Mouse (Mus musculus): ENCODE data around the gene Pld1.
"Not testable (repeated sequence)": the region's sequence is repeated elsewhere in the genome, so short reads cannot be mapped to it uniquely, and the experiment has no call there.

The Pld1 gene

GRCm38 (mm10) chr3:27942991-27943390 is 4.5 kb downstream of the Pld1 start:
- DNase-seq (ENCODE audit: low spot score in 2 of 2) = no peak

GRCm38 (mm10) chr3:27945397-27945796 is 6.9 kb downstream of the Pld1 start:
- not testable (repeated sequence) for DNase-seq (ENCODE audit: low spot score in 2 of 2)

GRCm38 (mm10) chr3:27949175-27949872 is 10.8 kb downstream of the Pld1 start:
- DNase-seq (ENCODE audit: low spot score in 2 of 2) = no peak

- no peak for DNase-seq (ENCODE audit: low spot score in 2 of 2)
Observed at GRCm38 (mm10) chr3:27949873-27950250, 11.4 kb downstream of the Pld1 start.

- DNase-seq (ENCODE audit: low spot score in 2 of 2) = no peak
Observed at GRCm38 (mm10) chr3:27950726-27951125, 12.2 kb downstream of the Pld1 start.

GRCm38 (mm10) chr3:27951721-27952120 is 13.2 kb downstream of the Pld1 start:
- no peak for DNase-seq (ENCODE audit: low spot score in 2 of 2)

GRCm38 (mm10) chr3:27956006-27956405 is 17.5 kb downstream of the Pld1 start:
- DNase-seq (ENCODE audit: low spot score in 2 of 2) = no peak

GRCm38 (mm10) chr3:27959221-27959620 is 20.7 kb downstream of the Pld1 start:
- no peak for DNase-seq (ENCODE audit: low spot score in 2 of 2)

GRCm38 (mm10) chr3:27961162-27961561 is 22.7 kb downstream of the Pld1 start:
- no peak for DNase-seq (ENCODE audit: low spot score in 2 of 2)

GRCm38 (mm10) chr3:27963795-27964201 is 25.3 kb downstream of the Pld1 start:
- DNase-seq (ENCODE audit: low spot score in 2 of 2) = no peak

- peak; percentile 36 to 59 for DNase-seq (ENCODE audit: low spot score in 2 of 2)
Observed at GRCm38 (mm10) chr3:27968671-27969070, 30.2 kb downstream of the Pld1 start.

- no peak for DNase-seq (ENCODE audit: low spot score in 2 of 2)
Observed at GRCm38 (mm10) chr3:27973936-27974335, 35.4 kb downstream of the Pld1 start.

GRCm38 (mm10) chr3:27974981-27975380 is 36.5 kb downstream of the Pld1 start:
- no peak for DNase-seq (ENCODE audit: low spot score in 2 of 2)

GRCm38 (mm10) chr3:27976931-27977544 is 38.5 kb downstream of the Pld1 start:
- no peak for DNase-seq (ENCODE audit: low spot score in 2 of 2)

- no peak for DNase-seq (ENCODE audit: low spot score in 2 of 2)
Observed at GRCm38 (mm10) chr3:27978030-27978723, 39.7 kb downstream of the Pld1 start.

- no peak for DNase-seq (ENCODE audit: low spot score in 2 of 2)
Observed at GRCm38 (mm10) chr3:27981591-27981990, 43.1 kb downstream of the Pld1 start.

- DNase-seq (ENCODE audit: low spot score in 2 of 2) = peak; percentile 82 to 87
Observed at GRCm38 (mm10) chr3:27982436-27983017, 44.0 kb downstream of the Pld1 start.

- DNase-seq (ENCODE audit: low spot score in 2 of 2) = no peak
Observed at GRCm38 (mm10) chr3:27983274-27983673, 44.8 kb downstream of the Pld1 start.

- peak; percentile 76 to 81 for DNase-seq (ENCODE audit: low spot score in 2 of 2)
Observed at GRCm38 (mm10) chr3:27983935-27984577, 45.6 kb downstream of the Pld1 start.

- no peak for DNase-seq (ENCODE audit: low spot score in 2 of 2)
Observed at GRCm38 (mm10) chr3:27984620-27985019, 46.1 kb downstream of the Pld1 start.

- DNase-seq (ENCODE audit: low spot score in 2 of 2) = no peak
Observed at GRCm38 (mm10) chr3:27985344-27985743, 46.8 kb downstream of the Pld1 start.

All from right cerebral cortex, postnatal 10 days (tissue).